Mouse (Mus musculus) layer of hippocampus, adult 8-10 months (tissue): ENCODE results near the gene Tor1b. TPM values are rescaled to one million over a fixed set of nuclear protein-coding genes. Genes with fewer than 3 reads are reported as not detected.
"Not testable (repeated sequence)": the region's sequence is repeated elsewhere in the genome, so short reads cannot be mapped to it uniquely, and the experiment has no call there.

Source experiments
- DNase-seq, 2 experiments: peaks; one replicate each; pipeline ENCODE4 v3.0.0; 2022; ENCODE audit warnings: low spot score in 2 of 2
- total RNA-seq, 4 experiments: library from RNA; stranded (reverse); gene quantifications; 2 replicates each; pipeline ENCODE4 v1.2.4; 2022

Gene Tor1b
- total RNA-seq, result 10 to 100 TPM; 32.8 to 37.2 (median 36.0) TPM

- peak; percentile 85 for DNase-seq
These were observed at the start of gene Tor1b for GRCm38 (mm10) chr2:30952824-30953490. Gene Tor1b, plus strand, starts transcription at chr2:30952959.

- no peak for DNase-seq
These were observed 48.5 kb upstream of the Tor1b start for GRCm38 (mm10) chr2:30904231-30904630.

- no peak for DNase-seq
These were observed 47.8 kb upstream of the Tor1b start for GRCm38 (mm10) chr2:30904991-30905390.

- DNase-seq, result no peak
These were observed 46.9 kb upstream of the Tor1b start for GRCm38 (mm10) chr2:30905906-30906305.

- DNase-seq, result no peak
These were observed 46.1 kb upstream of the Tor1b start for GRCm38 (mm10) chr2:30906641-30907040.

- DNase-seq, result no peak
These were observed 40.4 kb upstream of the Tor1b start for GRCm38 (mm10) chr2:30912291-30912773.

- DNase-seq, result no peak
These were observed 39.7 kb upstream of the Tor1b start for GRCm38 (mm10) chr2:30913022-30913421.

- DNase-seq, result no peak
These were observed 37.9 kb upstream of the Tor1b start for GRCm38 (mm10) chr2:30914836-30915235.

- no peak for DNase-seq
These were observed 37.4 kb upstream of the Tor1b start for GRCm38 (mm10) chr2:30915376-30915775.

GRCm38 (mm10) chr2:30915933-30916332, 36.8 kb upstream of the Tor1b start:
- not testable (repeated sequence) for DNase-seq

- no peak for DNase-seq
These were observed 35.1 kb upstream of the Tor1b start for GRCm38 (mm10) chr2:30917649-30918048.

GRCm38 (mm10) chr2:30918126-30918525, 34.6 kb upstream of the Tor1b start:
- no peak for DNase-seq

GRCm38 (mm10) chr2:30918780-30919329, 33.9 kb upstream of the Tor1b start:
- DNase-seq, result no peak

GRCm38 (mm10) chr2:30920216-30920615, 32.5 kb upstream of the Tor1b start:
- no peak for DNase-seq

- no peak for DNase-seq
These were observed 29.7 kb upstream of the Tor1b start for GRCm38 (mm10) chr2:30923099-30923498.

- no peak for DNase-seq
These were observed 27.6 kb upstream of the Tor1b start for GRCm38 (mm10) chr2:30925181-30925580.

GRCm38 (mm10) chr2:30926381-30926780, 26.4 kb upstream of the Tor1b start:
- DNase-seq, result no peak

- no peak for DNase-seq
These were observed 25.5 kb upstream of the Tor1b start for GRCm38 (mm10) chr2:30927151-30927781.

- peak; percentile 43 to 80 for DNase-seq
These were observed 24.7 kb upstream of the Tor1b start for GRCm38 (mm10) chr2:30927844-30928628.

GRCm38 (mm10) chr2:30928893-30929482, 23.8 kb upstream of the Tor1b start:
- no peak for DNase-seq

- DNase-seq, result peak; percentile 66 to 70
These were observed 23.2 kb upstream of the Tor1b start, which contains the start of gene Ptges for GRCm38 (mm10) chr2:30929483-30930045. Gene Ptges, minus strand, starts transcription at chr2:30929863.
